Mouse (Mus musculus): ENCODE results near the gene Pcbp3. TPM values are rescaled to one million over a fixed set of nuclear protein-coding genes. Genes with fewer than 3 reads are reported as not detected.
"Not testable (repeated sequence)": the region's sequence is repeated elsewhere in the genome, so short reads cannot be mapped to it uniquely, and the experiment has no call there.

Gene Pcbp3
- polyA plus RNA-seq, 1 experiment = 0.32 TPM

DNA sequence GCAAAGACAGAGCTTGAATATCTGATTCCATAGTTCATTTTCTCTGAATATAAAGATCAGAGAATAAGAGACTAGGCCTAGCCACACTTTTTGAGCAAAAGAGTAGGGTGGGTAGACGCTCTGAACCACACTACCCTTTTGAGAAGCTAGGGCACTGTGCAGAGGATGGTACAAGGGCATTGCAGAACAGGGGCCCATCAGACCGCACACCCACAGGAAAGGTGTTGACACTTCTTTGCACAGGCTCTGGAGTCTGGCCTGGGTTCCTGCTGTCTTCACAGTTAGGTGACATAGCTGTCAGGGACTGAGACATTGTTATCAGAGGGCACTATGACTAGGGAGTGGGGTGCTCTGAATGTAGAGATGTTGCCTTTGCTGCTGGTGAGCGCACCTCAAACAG, 190.1 kb downstream of the Pcbp3 start:
- H3K4me3 ChIP-seq (replicated peaks) = no peak overlapping the region
- H3K9me3 ChIP-seq (ENCODE audit: control insufficient read depth, low read length) = no peaks in the 10 kb centered on the region
- no peak for TF ChIP-seq TAL1 (IDR thresholded peaks at IDR 0.05; ENCODE audit: low read length)
- no peak for TF ChIP-seq GATA1 (IDR thresholded peaks at IDR 0.05; ENCODE audit: low read length)
- H3K4me1 ChIP-seq (ENCODE audit: control insufficient read depth) = no peaks in the 10 kb centered on the region
- no peaks in the 10 kb centered on the region for H3K27me3 ChIP-seq (ENCODE audit: control insufficient read depth)
- no peaks in the 10 kb centered on the region for H3K36me3 ChIP-seq (ENCODE audit: control insufficient read depth)

DNA sequence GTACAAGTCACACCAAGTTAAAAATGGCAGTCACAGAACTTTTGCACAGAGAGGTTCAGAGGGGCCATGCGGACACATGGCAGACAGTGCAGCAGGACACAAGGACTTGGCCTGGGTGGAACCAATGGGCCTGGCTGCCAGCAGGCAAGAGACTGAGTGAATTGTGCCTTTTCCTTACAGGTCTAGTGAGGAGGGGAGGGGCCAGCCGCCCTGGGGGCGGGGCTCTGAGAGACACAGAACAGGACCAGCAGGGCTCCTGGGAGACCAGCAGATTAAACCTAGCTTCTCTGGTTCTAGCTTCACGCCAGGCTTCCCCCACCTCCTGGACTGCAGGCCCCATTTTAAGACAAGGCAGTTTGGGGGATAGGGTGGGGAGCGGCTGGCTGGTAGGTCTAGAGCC, 190.6 kb downstream of the Pcbp3 start:
- Histone ChIP-seq H3K27me3 (ENCODE audit: control insufficient read depth) (no peaks in the 10 kb centered on the region), H3K4me1 (ENCODE audit: control insufficient read depth) (no peaks in the 10 kb centered on the region), H3K9me3 (ENCODE audit: control insufficient read depth, low read length) (no peaks in the 10 kb centered on the region), H3K4me3 (replicated peaks) (no peak overlapping the region), H3K36me3 (ENCODE audit: control insufficient read depth) (no peaks in the 10 kb centered on the region)
- TF ChIP-seq GATA1 (IDR thresholded peaks at IDR 0.05; ENCODE audit: low read length) (no peak), TAL1 (IDR thresholded peaks at IDR 0.05; ENCODE audit: low read length) (no peak)

DNA sequence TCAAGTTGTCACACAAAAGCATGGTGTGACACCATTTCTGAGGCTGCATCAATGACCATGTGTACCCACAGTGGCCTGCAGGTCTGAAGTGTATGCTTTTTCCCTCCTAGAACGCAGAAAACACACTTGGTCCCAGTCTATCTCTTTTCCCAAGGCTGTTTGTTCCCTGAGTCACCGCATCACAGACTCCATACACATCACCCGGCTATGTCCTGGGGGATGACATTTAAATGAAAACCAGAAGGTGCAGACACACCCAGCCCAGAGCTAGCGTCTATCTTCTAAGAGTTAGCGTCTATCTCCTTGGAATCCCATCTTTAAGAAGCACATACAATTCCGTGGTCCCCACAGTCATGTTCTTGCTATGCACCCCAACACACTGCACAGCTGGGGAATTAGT, 192.1 kb downstream of the Pcbp3 start:
- no peaks in the 10 kb centered on the region for H3K4me1 ChIP-seq (ENCODE audit: control insufficient read depth)
- no peaks in the 10 kb centered on the region for H3K36me3 ChIP-seq (ENCODE audit: control insufficient read depth)
- H3K27me3 ChIP-seq (ENCODE audit: control insufficient read depth) = no peaks in the 10 kb centered on the region
- TF ChIP-seq GATA1 (IDR thresholded peaks at IDR 0.05; ENCODE audit: low read length) (no peak), TAL1 (IDR thresholded peaks at IDR 0.05; ENCODE audit: low read length) (no peak)
- H3K4me3 ChIP-seq (replicated peaks) = no peak overlapping the region
- H3K9me3 ChIP-seq (ENCODE audit: control insufficient read depth, low read length) = no peaks in the 10 kb centered on the region

DNA sequence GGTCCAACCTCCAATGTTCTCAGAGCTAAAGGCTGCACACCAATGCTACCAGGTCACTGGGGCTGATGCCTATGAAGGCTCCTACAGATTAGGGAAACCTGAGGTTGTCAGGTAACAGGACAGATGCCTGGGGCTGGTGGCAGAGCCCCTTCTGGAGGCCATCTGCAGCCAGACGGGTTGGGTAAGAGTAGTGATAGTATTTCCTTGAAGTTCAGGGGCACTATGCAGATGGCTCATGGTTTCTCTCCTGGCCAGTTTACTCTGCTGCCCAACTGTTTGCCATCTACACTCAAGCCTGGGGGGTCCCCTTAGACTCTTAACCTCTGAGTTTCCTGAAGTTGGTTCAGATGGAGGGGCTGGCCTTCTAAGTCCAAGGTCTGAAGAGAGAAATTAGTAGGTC, 195.5 kb downstream of the Pcbp3 start:
- no peaks in the 10 kb centered on the region for H3K27me3 ChIP-seq (ENCODE audit: control insufficient read depth)
- H3K4me1 ChIP-seq (ENCODE audit: control insufficient read depth) = no peaks in the 10 kb centered on the region
- TF ChIP-seq GATA1 (IDR thresholded peaks at IDR 0.05; ENCODE audit: low read length) (no peak), TAL1 (IDR thresholded peaks at IDR 0.05; ENCODE audit: low read length) (no peak)
- H3K4me3 ChIP-seq (replicated peaks) = no peak overlapping the region
- no peaks in the 10 kb centered on the region for H3K9me3 ChIP-seq (ENCODE audit: control insufficient read depth, low read length)
- H3K36me3 ChIP-seq (ENCODE audit: control insufficient read depth) = no peaks in the 10 kb centered on the region

DNA sequence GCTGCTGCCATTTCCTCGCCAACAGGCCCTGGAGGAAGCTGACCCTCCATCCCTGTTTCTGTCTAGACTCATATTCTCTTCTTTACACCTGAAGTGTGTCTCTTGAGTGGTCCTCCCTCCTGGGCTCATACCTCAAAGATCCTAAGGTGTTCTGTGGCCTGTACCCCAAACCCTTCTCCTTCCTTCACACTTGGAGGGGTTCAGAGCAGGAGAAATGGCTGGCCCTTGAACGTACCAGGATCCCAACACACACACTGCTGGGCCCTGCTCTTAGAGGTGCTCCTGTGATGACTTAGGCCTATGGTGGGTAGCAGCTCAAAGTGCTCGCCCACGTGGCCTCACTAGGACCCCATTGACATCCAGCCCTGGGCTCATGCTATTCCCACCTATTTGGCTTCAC, 196.8 kb downstream of the Pcbp3 start:
- H3K36me3 ChIP-seq (ENCODE audit: control insufficient read depth) = no peaks in the 10 kb centered on the region
- TF ChIP-seq TAL1 (IDR thresholded peaks at IDR 0.05; ENCODE audit: low read length) (no peak), GATA1 (IDR thresholded peaks at IDR 0.05; ENCODE audit: low read length) (no peak)
- no peak overlapping the region for H3K4me3 ChIP-seq (replicated peaks)
- no peaks in the 10 kb centered on the region for H3K9me3 ChIP-seq (ENCODE audit: control insufficient read depth, low read length)
- no peaks in the 10 kb centered on the region for H3K27me3 ChIP-seq (ENCODE audit: control insufficient read depth)
- no peaks in the 10 kb centered on the region for H3K4me1 ChIP-seq (ENCODE audit: control insufficient read depth)

DNA sequence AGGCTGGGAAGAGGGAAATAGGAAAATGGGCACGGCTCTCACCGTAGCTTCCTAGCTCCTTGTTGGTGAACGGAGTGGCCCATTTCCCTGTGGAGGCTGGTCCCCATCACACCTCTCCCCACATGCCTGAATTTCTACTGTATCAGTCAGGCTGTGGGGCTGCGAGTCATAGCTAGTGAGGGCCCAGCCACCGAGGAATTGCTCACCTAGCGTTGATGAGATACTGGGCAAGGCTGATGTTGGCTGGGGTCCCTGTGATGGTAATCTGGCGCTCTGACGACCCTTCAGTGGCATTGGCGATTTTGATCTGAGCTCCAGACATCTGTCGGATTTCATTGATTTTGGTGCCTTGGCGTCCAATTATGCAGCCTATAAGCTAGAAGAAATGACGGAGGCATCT, 198.7 kb downstream of the Pcbp3 start:
- TF ChIP-seq TAL1 (IDR thresholded peaks at IDR 0.05; ENCODE audit: low read length) = no peak
- TF ChIP-seq GATA1 (IDR thresholded peaks at IDR 0.05; ENCODE audit: low read length) = no peak
- Histone ChIP-seq H3K36me3 (ENCODE audit: control insufficient read depth) (no peaks in the 10 kb centered on the region), H3K27me3 (ENCODE audit: control insufficient read depth) (no peaks in the 10 kb centered on the region), H3K4me3 (replicated peaks) (no peak overlapping the region), H3K9me3 (ENCODE audit: control insufficient read depth, low read length) (no peaks in the 10 kb centered on the region), H3K4me1 (ENCODE audit: control insufficient read depth) (no peaks in the 10 kb centered on the region)

DNA sequence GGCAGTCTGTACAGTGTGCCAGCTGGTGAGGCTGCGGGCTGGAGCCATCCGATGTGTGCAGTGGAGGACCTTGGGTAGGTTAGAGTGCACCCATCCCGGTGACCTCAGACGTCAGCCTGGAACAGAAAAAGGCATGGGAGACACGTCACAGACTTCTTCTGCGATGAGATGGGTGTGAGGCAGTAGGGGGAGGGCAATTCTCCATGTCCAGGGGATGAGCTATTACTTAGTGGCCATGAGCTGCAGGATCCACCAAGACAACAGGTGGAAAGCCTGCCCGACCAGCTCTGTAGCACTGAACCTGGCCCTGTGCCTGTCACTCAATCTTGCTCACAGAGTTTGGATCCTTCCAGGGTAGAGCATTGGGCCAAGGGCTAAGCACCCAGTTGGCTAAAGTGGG, 199.3 kb downstream of the Pcbp3 start:
- H3K4me1 ChIP-seq (ENCODE audit: control insufficient read depth) = no peaks in the 10 kb centered on the region
- H3K36me3 ChIP-seq (ENCODE audit: control insufficient read depth) = no peaks in the 10 kb centered on the region
- no peaks in the 10 kb centered on the region for H3K27me3 ChIP-seq (ENCODE audit: control insufficient read depth)
- no peaks in the 10 kb centered on the region for H3K9me3 ChIP-seq (ENCODE audit: control insufficient read depth, low read length)
- TF ChIP-seq GATA1 (IDR thresholded peaks at IDR 0.05; ENCODE audit: low read length) = no peak
- no peak for TF ChIP-seq TAL1 (IDR thresholded peaks at IDR 0.05; ENCODE audit: low read length)
- no peak overlapping the region for H3K4me3 ChIP-seq (replicated peaks)

DNA sequence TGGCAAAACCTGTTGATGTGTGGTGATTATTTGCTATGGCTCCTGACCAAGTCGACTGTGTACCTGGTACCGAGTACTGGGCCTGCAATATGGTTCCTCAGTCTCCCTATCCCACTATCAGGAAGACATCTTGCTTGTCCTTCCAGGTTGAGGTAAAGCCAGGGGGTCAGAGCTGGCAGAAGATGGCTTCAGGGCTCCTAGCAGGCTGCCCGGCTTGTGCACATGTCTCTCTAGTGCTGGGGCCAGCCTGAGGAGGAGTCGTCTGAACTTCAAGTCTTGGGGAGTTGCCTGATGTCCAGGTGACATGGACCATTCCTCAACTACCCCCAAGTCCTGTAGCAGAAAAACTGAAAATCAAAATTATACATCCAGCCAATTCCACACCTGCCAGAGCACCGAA, 201.8 kb downstream of the Pcbp3 start:
- no peak overlapping the region for H3K4me3 ChIP-seq (replicated peaks)
- no peaks in the 10 kb centered on the region for H3K9me3 ChIP-seq (ENCODE audit: control insufficient read depth, low read length)
- no peaks in the 10 kb centered on the region for H3K4me1 ChIP-seq (ENCODE audit: control insufficient read depth)
- TF ChIP-seq TAL1 (IDR thresholded peaks at IDR 0.05; ENCODE audit: low read length) = no peak
- no peak for TF ChIP-seq GATA1 (IDR thresholded peaks at IDR 0.05; ENCODE audit: low read length)
- H3K27me3 ChIP-seq (ENCODE audit: control insufficient read depth) = no peaks in the 10 kb centered on the region
- H3K36me3 ChIP-seq (ENCODE audit: control insufficient read depth) = no peaks in the 10 kb centered on the region

DNA sequence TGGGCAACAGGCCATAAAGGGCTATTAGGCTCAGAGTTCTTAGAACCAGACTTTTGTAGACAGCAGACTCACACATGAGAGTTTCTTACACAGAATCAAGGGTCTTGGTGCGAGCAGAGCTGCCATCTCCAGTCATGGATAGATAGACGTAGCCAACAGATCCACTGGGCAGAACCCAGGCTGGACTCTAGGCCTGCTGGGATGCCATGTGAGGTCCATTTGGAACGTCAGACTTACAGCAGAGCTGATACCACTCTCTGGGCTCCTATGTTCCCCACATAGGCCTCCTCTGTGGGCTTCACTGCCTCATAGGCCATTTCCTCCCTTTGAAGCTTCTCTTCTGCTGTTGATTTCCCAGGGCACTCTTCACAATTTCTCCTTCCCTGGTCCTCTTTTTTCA, 208.0 kb downstream of the Pcbp3 start:
- Histone ChIP-seq H3K27me3 (ENCODE audit: control insufficient read depth) (no peaks in the 10 kb centered on the region), H3K4me3 (replicated peaks) (no peak overlapping the region), H3K4me1 (ENCODE audit: control insufficient read depth) (no peaks in the 10 kb centered on the region), H3K9me3 (ENCODE audit: control insufficient read depth, low read length) (no peaks in the 10 kb centered on the region), H3K36me3 (ENCODE audit: control insufficient read depth) (no peaks in the 10 kb centered on the region)
- no peak for TF ChIP-seq TAL1 (IDR thresholded peaks at IDR 0.05; ENCODE audit: low read length)
- no peak for TF ChIP-seq GATA1 (IDR thresholded peaks at IDR 0.05; ENCODE audit: low read length)

DNA sequence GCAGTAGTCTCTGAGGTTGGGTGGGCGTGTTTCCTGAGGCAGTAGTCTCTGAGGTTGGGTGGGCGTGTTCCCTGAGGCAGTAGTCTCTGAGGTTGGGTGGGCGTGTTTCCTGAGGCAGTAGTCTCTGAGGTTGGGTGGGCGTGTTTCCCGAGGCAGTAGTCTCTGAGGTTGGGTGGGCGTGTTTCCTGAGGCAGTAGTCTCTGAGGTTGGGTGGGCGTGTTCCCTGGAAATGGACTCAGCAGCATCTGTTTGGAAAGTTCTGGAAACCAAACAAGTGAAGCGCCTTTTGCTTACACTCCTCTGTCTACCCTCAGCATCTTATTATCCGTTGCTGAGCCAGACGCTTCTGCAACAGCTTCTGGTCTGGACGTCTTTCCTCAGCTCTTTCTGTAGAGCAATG, 217.4 kb downstream of the Pcbp3 start:
- not testable (repeated sequence) for H3K4me1 ChIP-seq (ENCODE audit: control insufficient read depth); H3K4me3 ChIP-seq (replicated peaks); H3K9me3 ChIP-seq (ENCODE audit: control insufficient read depth, low read length); H3K36me3 ChIP-seq (ENCODE audit: control insufficient read depth); H3K27me3 ChIP-seq (ENCODE audit: control insufficient read depth)

Data from erythroblast, embryonic 14.5 days (primary cell).